Mouse (Mus musculus) splenic B cell, adult 2 months (primary cell): ENCODE data around the gene Kcnc4.

Source experiments
- DNase-seq: peaks from one replicate; pipeline ENCODE4 v3.0.0-alpha.2; 2011; ENCODE audit warnings: low read depth, low spot score
- H3K27me3 ChIP-seq: 2 replicates; pipeline ENCODE4 v1.6.1; 2012; ENCODE audit warnings: mild to moderate bottlenecking, low read length, moderate library complexity, mixed read lengths; ENCODE audit not compliant: control insufficient read depth, poor library complexity, insufficient read depth, severe bottlenecking
- H3K36me3 ChIP-seq: 2 replicates; pipeline ENCODE4 v1.6.1; 2012; ENCODE audit warnings: mild to moderate bottlenecking, low read length, moderate library complexity, mixed read lengths; ENCODE audit not compliant: control insufficient read depth, poor library complexity, insufficient read depth, severe bottlenecking

Kcnc4 gene

DNA sequence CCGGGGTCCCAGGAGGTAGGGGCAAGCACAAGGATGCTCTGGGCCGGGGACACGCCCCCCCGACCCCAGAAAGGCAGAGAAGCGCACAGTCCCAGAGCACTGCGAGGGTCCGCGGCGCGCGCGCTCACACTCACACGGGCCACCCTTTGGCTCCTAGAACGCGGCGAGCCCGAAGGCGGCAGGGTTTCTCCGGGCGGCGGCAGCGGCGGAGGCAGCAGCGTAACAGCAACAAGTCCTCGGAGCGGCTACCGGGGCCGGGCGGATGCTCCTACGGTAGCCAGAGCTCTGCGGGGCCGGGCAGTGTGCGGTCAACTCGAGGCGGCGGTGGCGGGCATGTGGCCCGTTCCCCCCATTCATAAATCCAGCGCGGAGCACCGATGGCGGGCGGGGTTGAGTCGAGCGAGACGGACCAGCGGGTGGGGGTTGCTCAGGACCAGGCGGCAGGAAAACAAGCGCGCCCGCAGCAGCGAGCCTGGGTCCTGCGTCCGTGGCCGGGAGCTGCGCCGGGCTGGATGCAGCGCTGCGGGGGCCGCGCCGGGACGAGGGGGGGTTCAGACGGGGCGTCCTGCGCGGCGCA, at the start of gene Kcnc4:
Gene Kcnc4 (minus strand): TSS at position 357 of the 577 bp plus-strand sequence.
- no peaks in the 10 kb centered on the region for H3K27me3 ChIP-seq
- no peak for DNase-seq
- H3K36me3 ChIP-seq: no peaks in the 10 kb centered on the region

DNA sequence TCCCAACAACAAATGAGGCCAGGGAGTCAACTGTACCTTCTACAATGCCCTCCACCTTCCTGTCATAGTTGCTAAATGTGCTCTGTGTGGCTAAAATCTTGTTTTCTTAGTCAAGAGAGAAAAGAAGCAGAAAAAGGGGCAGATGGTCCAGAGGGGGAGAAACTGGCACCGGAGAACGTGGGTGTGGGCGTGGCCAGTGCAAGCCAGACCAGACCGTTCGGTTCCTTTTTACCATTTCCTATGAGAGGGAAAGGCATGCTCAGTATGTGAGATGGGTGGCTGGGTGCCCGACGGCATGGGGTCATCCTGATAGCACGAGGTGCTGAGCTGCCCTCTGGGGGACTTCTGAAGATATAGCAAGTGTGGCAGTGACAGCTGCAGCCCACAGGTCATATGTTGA, 49.3 kb upstream of the Kcnc4 start:
- no peaks in the 10 kb centered on the region for H3K36me3 ChIP-seq
- DNase-seq: no peak
- no peaks in the 10 kb centered on the region for H3K27me3 ChIP-seq

DNA sequence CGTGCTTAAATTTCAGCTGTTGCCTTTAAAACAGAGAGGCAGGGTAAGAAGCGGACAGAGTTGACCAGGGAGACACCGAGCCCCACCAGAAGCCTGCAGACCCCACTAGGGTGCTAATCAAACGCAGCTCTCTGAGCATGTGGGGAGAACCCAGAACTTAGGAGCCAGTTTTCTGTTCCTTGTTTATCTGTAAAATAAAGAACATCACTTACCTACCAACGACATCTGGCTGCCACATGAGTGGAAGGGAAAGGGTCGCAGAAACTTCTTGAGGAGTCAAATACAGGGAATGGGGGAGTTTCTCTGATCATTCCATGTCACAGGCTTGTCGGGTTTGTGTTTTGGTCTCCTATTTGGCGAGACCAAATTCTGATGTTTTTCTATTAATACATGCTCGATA, 48.6 kb upstream of the Kcnc4 start:
- no peak for DNase-seq
- Histone ChIP-seq H3K27me3 (no peaks in the 10 kb centered on the region), H3K36me3 (no peaks in the 10 kb centered on the region)

DNA sequence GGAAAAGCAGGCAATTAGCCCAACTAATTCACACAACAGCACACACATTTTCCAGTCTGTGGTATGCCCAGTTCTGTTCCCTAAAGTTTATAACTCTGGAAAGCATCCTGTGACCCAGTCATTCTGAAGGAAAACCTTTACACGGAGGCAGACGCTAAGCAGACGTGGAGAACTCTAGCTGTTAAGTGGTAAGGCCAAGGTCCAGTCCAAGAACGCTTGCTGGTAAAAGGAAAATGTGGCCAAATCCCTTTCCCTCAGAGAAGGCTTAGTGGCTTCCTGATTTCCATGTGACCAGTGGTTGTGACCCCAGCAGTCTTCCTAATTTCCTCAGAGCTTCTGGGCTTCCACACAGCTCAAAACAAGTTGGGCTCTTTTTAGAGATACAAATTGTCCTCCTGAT, 47.2 kb upstream of the Kcnc4 start:
- no peaks in the 10 kb centered on the region for H3K36me3 ChIP-seq
- H3K27me3 ChIP-seq: no peaks in the 10 kb centered on the region
- DNase-seq: no peak

DNA sequence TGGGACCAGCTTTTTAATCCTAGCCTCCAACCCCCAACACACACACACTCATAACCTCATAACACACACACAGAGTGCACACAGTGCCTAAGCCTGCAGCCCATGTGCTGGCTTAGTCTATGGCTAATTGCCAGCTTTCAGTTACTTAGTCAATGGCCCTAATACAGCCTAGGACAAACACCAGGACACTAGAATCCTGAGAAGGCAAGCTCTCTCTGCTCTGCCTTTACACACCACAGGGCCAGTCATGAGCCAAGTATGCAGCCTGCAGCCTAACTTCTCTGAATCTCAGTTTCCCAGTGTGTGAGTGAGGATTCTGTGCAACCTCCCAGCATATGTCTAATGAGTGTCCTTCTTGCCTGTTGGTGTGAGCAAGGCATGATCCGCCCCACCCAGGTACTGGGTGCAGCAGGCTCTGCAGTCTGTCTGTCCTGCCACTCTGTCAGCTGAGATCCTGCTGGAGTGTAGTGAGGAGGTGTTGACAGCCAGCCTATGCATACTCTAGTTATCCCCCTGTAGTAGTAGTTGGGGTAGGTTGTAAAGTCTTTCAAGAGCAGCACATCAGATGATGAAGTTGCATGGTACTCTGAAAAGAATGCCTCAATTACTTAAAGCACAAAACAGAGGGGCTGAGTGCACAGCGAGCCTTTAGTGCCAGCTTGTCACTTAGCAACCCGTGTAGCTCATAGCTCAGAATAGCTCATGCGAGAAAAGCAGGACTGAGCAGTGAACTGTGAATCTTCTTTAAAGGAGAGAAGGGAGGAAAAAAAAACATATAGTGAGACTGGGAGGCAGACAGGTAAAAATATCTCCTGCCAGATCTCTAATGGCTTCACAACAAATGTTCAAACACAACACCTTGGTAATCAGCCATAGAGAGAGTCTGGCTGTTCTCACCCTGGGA, 46.4 kb upstream of the Kcnc4 start:
- no peaks in the 10 kb centered on the region for H3K36me3 ChIP-seq
- no peak for DNase-seq
- no peaks in the 10 kb centered on the region for H3K27me3 ChIP-seq

DNA sequence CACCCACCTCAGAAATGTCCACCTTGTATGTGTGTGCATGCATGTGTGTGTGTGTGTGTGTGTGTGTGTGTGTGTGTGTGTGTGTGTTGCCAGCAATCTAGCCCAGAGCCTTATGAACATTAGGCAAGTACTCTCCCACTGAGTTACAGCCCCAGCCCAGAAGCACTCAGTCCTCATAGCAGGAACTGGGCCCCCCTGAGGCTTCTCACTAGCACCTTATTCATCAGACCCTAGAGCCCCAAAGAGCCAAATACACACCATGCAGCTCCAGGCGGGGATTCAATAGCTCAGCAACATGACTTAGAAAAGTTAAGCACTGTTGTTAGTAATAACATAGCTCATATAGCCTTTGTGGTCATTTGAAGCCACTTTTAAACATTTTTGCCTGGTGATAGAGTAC, 45.2 kb upstream of the Kcnc4 start:
- no peaks in the 10 kb centered on the region for H3K36me3 ChIP-seq
- no peak for DNase-seq

DNA sequence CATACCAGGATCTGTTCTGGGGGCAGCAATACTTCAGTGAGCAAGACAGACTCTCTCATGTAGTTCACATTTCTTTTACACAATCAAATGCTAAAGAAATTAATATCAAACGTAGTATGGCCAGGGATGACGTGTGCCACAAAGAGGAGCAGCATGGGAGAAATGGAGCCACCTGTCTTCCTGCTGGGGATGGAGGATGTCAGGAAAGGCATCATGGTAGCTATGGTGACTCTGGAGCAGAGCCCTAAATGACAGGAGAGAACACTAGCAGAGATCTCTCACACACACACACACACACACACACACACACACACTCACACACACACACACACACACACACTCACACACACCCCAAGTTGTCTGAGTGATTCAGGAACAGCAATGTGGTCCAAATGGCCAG, 44.4 kb upstream of the Kcnc4 start:
- DNase-seq: no peak
- no peaks in the 10 kb centered on the region for H3K27me3 ChIP-seq
- no peaks in the 10 kb centered on the region for H3K36me3 ChIP-seq

More for the DNA sequence above, 45.2 kb upstream of the Kcnc4 start:
- H3K27me3 ChIP-seq: no peaks in the 10 kb centered on the region

DNA sequence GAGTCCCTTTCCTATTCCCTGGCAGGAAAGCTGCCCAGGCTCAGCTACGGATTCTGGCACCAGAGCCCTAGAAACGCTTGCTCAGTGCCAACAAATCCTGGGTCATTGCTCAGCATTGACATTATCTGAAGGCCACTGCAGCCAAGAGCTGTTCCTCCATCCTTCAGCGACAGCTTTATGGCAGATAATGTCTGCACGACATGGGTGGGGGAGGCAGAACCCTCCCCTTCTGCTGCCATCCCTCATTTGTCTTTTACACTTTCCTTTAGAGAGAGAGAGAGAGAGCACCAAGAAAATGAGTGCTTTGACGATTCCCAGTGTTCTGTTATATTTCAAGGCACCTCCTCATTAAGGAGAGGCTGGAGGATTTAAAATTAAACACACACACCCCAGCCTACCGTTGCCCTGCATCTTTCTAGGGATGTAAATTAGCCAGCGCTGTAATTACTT, 42.4 kb upstream of the Kcnc4 start:
- Histone ChIP-seq H3K36me3 (no peaks in the 10 kb centered on the region), H3K27me3 (no peaks in the 10 kb centered on the region)
- no peak for DNase-seq

DNA sequence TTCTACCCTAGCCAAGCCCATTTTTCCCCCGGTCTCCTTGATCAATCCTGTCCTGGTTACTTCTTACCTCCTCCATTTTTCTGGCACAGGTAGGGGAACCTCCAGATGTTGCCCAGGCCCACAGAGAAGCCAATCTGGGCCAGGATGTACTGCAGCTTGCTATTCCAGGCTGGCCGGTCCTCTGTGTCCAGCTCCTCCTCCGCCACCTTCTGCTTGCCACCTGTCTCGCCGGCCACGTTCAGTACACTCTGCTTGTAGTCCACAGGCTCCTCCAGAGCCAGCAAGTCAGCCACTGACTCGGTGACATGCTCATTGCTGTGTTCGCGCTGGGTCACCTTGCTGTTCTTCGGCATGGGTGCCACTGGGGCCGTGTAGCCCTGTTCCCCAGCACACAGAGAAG, 40.9 kb upstream of the Kcnc4 start:
- no peaks in the 10 kb centered on the region for H3K36me3 ChIP-seq

DNA sequence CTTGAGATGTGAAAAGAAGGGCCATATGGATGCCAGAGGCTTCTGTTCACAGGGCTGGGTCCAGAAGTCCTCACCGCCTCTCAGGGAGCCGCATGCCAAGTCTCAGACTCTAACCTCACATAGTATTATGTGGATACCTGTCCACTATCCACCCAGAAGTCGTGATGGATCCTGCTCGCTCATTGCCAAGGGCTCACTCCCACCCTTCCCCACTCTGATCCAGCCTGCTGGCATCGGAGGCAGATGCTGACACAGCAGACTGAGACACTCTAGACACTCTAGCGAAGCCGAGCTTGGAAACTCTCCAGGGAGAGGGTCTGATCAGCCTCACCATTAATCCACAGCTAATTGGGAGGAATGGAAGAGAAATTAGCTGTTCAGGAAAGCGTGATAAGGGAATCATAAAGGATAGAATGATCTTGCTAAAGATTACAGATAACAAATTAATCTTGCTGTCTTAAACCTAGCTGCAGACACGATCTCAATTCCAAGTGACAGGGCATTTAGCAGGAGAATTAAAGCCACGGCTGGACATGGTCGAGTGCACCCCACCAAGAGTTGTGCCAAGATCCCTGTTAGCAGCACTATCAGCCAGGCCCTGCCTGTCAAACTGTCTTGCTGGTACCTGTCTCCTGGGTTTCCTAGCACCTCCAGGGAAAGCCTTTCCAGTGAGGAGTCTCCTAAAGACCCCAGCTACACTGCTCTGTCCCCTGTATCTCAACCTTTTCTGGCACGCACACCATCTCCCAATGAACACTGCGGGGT, 36.9 kb upstream of the Kcnc4 start:
- H3K27me3 ChIP-seq: no peaks in the 10 kb centered on the region
- no peaks in the 10 kb centered on the region for H3K36me3 ChIP-seq
- no peak for DNase-seq

More for the DNA sequence above, 40.9 kb upstream of the Kcnc4 start:
- DNase-seq: no peak
- no peaks in the 10 kb centered on the region for H3K27me3 ChIP-seq

DNA sequence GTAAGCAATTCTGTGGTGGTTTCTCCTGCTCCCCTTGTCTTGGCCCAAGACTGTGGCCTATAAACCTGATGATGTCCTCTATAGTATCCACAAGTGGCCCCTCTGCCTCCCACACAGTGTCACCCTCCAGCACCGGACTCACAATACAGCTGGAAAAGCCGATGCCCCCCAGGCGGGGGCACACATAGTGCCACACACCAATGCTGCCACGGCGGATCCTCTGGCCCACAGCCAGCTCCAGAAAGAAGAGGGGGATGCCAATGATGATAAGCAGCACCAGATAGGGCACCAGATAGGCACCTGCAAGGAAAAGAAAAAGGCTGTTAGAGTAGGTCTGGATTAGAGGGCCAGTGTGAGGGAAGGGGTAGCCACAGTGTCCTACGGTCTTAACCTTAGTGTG, 36.2 kb upstream of the Kcnc4 start:
- H3K36me3 ChIP-seq: no peaks in the 10 kb centered on the region
- DNase-seq: no peak
- no peaks in the 10 kb centered on the region for H3K27me3 ChIP-seq

DNA sequence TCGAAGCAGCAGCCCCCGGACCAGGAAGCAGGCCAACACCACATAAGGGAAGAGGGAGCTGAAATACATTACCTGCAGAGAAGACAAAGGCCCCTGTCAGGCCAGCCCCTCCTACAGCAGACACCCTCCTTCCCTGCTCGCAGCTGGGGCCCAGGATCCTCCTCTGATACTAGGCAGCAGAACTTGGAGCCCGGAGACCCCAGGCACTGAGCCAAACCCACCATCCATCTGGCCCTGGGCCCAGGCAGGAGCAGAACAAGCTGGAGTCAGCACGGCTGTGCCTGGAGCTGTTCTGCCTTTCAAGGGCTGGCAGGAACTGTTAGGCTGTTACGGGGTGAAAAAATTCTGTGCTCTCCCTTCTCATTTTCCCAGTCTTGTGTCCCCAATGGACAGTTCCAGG, 32.1 kb upstream of the Kcnc4 start:
- no peak for DNase-seq
- no peaks in the 10 kb centered on the region for H3K36me3 ChIP-seq

DNA sequence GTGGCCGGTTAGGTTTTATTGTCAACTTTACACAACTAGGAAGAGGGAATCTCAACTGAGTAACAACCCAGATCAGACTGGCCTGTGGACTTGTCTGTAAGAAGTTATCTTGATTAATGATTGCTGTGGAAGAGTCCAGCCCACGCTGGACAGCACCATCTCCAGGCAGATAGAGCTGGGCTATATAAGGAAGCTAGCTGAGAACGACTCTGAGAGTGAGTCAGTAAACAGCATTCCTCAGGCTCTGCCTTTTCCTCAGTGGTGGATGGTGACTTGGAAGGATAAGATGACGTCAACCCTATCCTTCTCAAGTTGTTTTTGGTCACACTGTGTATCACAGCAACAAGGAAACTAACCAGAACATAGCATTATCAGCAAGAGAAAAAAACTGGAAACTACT, 29.3 kb upstream of the Kcnc4 start:
- Histone ChIP-seq H3K36me3 (no peaks in the 10 kb centered on the region), H3K27me3 (no peaks in the 10 kb centered on the region)
- no peak for DNase-seq

More for the DNA sequence above, 32.1 kb upstream of the Kcnc4 start:
- no peaks in the 10 kb centered on the region for H3K27me3 ChIP-seq

DNA sequence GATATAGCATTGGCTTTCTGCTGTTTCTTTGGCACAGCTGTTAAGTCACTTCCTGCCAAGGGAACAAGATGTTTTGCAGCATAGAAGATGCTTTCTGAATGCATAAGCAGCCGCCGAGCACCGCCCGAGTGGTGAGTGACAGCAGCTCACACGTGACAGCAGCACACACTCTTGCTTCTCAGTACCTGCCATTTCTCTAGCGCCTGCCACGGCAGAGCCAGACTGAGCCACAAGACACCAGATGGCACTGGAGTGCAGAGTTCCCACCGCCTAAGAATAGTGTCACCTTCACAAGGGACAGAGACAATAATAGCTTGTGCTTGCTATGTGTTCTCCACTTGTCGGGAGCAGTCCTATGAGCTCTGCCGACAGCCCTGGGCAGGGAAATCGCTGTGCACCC, 23.9 kb upstream of the Kcnc4 start:
- Histone ChIP-seq H3K36me3 (no peaks in the 10 kb centered on the region), H3K27me3 (no peaks in the 10 kb centered on the region)
- DNase-seq: no peak

DNA sequence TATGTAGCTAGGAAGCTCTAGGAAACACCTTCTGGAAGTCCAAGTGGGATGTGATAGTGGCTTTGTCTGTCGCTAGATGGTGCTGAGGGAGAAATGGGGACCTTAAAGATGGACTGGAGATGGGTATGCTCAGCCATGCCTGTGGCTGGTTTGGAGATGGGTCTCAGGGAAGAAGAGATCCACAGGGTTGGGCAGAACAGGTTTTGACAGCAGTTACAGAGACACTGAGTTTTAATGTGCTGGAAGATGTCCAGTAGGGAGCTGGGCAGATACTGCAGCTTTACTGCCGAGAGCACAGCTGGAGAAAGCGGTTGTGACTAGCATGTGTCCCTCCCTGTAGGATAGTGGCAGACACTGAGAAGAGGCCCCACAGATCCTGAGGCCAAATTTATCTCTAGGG, 21.3 kb upstream of the Kcnc4 start:
- DNase-seq: no peak
- no peaks in the 10 kb centered on the region for H3K27me3 ChIP-seq

More for the DNA sequence above, 21.3 kb upstream of the Kcnc4 start:
- H3K36me3 ChIP-seq: no peaks in the 10 kb centered on the region
